Mouse (Mus musculus) urinary bladder, postnatal 25 days (tissue): Measurements from ENCODE around the gene Atp7b.
A peak's percentile ranks its signal among the peaks of the same experiment; 100 is the strongest.

Source experiments
- DNase-seq: peaks from one replicate; pipeline ENCODE4 v3.0.0; 2022; ENCODE audit warnings: low spot score

Gene Atp7b

GRCm38 (mm10) chr8:22059821-22060445 is at the start of gene Atp7b:
Atp7b (minus strand) TSS chr8:22060305.
- DNase-seq: no peak

GRCm38 (mm10) chr8:22107020-22107419 is 46.9 kb upstream of the Atp7b start:
- no peak for DNase-seq

GRCm38 (mm10) chr8:22091568-22091967 is 31.5 kb upstream of the Atp7b start:
- DNase-seq: no peak

- DNase-seq: no peak
Measured at GRCm38 (mm10) chr8:22089226-22089625, 29.1 kb upstream of the Atp7b start.

- DNase-seq: no peak
Measured at GRCm38 (mm10) chr8:22079313-22080007, 19.4 kb upstream of the Atp7b start.

GRCm38 (mm10) chr8:22061126-22061525 is 1.0 kb upstream of the Atp7b start:
- no peak for DNase-seq

- peak; percentile 93 for DNase-seq
Measured at GRCm38 (mm10) chr8:22060446-22060889, 363 bp upstream of the Atp7b start, which contains the start of gene Alg11. Alg11 (plus strand) TSS chr8:22060721.

GRCm38 (mm10) chr8:22059153-22059738 is 859 bp downstream of the Atp7b start:
- DNase-seq: no peak

GRCm38 (mm10) chr8:22058368-22058767 is 1.7 kb downstream of the Atp7b start:
- no peak for DNase-seq

GRCm38 (mm10) chr8:22056850-22057249 is 3.3 kb downstream of the Atp7b start:
- no peak for DNase-seq

GRCm38 (mm10) chr8:22055492-22055877 is 4.6 kb downstream of the Atp7b start:
- no peak for DNase-seq

GRCm38 (mm10) chr8:22054674-22055491 is 5.2 kb downstream of the Atp7b start:
- no peak for DNase-seq

- peak; percentile 55 for DNase-seq
Measured at GRCm38 (mm10) chr8:22047699-22048464, 12.2 kb downstream of the Atp7b start.

- no peak for DNase-seq
Measured at GRCm38 (mm10) chr8:22043706-22044105, 16.4 kb downstream of the Atp7b start.

- no peak for DNase-seq
Measured at GRCm38 (mm10) chr8:22042515-22042914, 17.6 kb downstream of the Atp7b start.

GRCm38 (mm10) chr8:22040153-22040509 is 20.0 kb downstream of the Atp7b start:
- DNase-seq: no peak

- DNase-seq: no peak
Measured at GRCm38 (mm10) chr8:22039468-22040152, 20.5 kb downstream of the Atp7b start.

- DNase-seq: no peak
Measured at GRCm38 (mm10) chr8:22037022-22037421, 23.1 kb downstream of the Atp7b start.

GRCm38 (mm10) chr8:22036137-22036536 is 24.0 kb downstream of the Atp7b start:
- no peak for DNase-seq

GRCm38 (mm10) chr8:22030990-22031389 is 29.1 kb downstream of the Atp7b start:
- DNase-seq: no peak

- DNase-seq: no peak
Measured at GRCm38 (mm10) chr8:22028973-22029372, 31.1 kb downstream of the Atp7b start.
